Mouse (Mus musculus) small intestine, adult 2 months (tissue): ENCODE results near the gene Clec4e.

Experiments
- CTCF ChIP-seq: fragments of 200-500 bp; IDR thresholded peaks from 2 replicates; pipeline ENCODE4 v1.5.1; 2012; ENCODE audit warnings: low read depth, mild to moderate bottlenecking, control low read depth, inconsistent platforms, low read length, moderate library complexity, mixed read lengths; ENCODE audit not compliant: insufficient replicate concordance, insufficient read length; ENCODE audit errors: extremely low read depth
- POLR2A ChIP-seq: fragments of 200-500 bp; IDR thresholded peaks from 2 replicates; pipeline ENCODE4 v1.6.1; 2012; ENCODE audit warnings: low read depth, mild to moderate bottlenecking, control low read depth, inconsistent platforms, low read length, moderate library complexity

DNA sequence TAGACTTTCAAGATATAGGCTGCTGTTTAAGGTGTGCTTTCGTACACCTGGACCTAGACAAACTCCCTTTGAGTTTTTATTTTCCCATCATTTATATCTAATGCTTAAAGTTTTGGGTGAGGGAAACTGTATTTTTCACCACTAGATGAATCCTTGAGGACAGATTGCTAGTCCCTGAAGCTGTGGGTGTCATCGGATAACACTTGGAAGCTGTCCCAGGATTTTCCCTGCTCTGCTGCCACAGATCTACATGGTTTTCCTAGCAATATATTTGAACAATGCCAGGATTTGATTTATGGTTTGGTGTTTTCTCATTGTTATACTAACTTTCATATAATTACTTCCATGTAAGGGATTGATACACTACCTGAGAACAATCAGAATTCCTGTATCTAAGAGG is 10.2 kb downstream of the Clec4e start:
- TF ChIP-seq POLR2A (no peak), CTCF (no peak)
